Mouse (Mus musculus) lung, adult 2 months (tissue): Measurements from ENCODE around the gene Stox2. TPM values are rescaled to one million over a fixed set of nuclear protein-coding genes. Genes with fewer than 3 reads are reported as not detected.

Experiments used
- DNase-seq: peaks from one replicate; pipeline ENCODE4 v3.0.0; 2022
- H3K4me1 ChIP-seq: fragments of 200-500 bp; 2 replicates; pipeline ENCODE4 v1.6.1; 2011; ENCODE audit warnings: low read length; ENCODE audit not compliant: control insufficient read depth, insufficient read depth
- H3K4me3 ChIP-seq: fragments of 200-500 bp; replicated peaks from 2 replicates; pipeline ENCODE3; 2011; ENCODE audit warnings: low read depth, mild to moderate bottlenecking, control low read depth, low read length; ENCODE audit errors: extremely low read depth
- CTCF ChIP-seq: fragments of 200-500 bp; IDR thresholded peaks from 2 replicates; pipeline ENCODE4 v1.5.1; 2011; ENCODE audit warnings: mild to moderate bottlenecking, low read length, control low read depth; ENCODE audit not compliant: insufficient read depth
- POLR2A ChIP-seq: fragments of 200-500 bp; IDR thresholded peaks from 2 replicates; pipeline ENCODE4 v1.6.1; 2011; ENCODE audit warnings: low read depth, mild to moderate bottlenecking, control low read depth, low read length, borderline replicate concordance; ENCODE audit errors: extremely low read depth
- whole genome bisulfite sequencing: fragments of 180-500 bp; shearing (Covaris S2); methylation state at CpG from one replicate; pipeline ENCODE4 v1.1.7; 2018; 5-methylcytosine and 5-hydroxymethylcytosine counted together
- polyA plus RNA-seq: library from polyadenylated mRNA; depleted of rRNA; stranded (reverse); fragments of >200 nt; gene quantifications from 2 replicates; pipeline ENCODE4 v1.2.3, GENCODE M21; 2012

Stox2 gene
- polyA plus RNA-seq, 1 experiment = 3.8 TPM

DNA sequence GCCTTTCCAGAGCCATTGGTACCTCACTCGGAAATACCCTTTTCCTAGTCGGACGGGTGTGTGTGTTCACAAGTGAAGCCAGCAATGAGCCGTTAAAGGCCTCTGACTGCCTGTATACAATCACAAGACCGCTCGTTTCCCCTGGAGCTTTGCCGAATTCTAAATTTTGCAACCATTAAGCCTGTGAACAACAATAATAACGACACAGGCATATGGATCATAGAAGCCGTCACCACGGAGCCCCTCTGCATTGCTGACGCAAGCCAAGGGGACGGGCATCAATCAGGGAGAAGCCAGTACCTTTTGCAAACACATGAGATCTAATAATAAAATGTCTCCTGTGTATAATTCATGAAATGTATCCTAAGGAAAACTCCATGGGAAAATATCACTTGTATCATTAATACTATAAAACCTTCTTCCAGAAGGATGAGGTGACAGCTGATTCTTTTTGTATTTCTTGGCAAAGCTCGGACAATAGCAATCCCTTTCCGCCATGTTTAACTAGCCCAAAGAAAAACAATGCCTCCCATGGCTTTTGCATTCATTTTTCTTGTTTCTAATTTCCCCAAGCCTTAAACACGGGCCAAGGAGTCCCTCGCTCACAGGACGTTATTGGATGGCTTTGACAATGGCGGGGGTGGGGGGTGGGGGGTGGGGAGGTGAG lies 265.0 kb downstream of the Stox2 start:
- 71% methylated on average over 18 of the region's 18 CpGs for WGBS
- H3K4me3 ChIP-seq = no peak overlapping the region
- no peak for TF ChIP-seq CTCF
- TF ChIP-seq POLR2A = no peak
- no peak for DNase-seq
- H3K4me1 ChIP-seq = no peaks in the 10 kb centered on the region

DNA sequence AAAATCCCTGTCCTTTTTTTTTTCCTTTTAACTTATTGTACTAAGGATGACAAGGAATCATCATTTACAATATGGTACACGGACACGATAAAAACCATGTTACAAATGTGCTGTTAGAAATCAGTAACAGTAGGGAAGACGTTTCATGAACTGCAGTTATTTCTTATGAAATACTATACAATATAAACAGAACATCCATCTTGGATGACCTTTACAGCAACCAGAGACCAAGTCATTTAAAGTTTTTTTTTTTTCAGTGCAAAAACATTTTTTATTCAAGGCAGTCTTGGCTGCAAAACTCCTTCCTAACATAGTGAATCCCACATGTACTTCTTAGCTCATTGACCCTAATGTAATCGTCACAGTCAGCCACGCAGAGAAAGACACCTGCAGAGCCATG lies 266.0 kb downstream of the Stox2 start:
- H3K4me1 ChIP-seq = no peaks in the 10 kb centered on the region
- 71% methylated on average over 5 of the region's 5 CpGs for WGBS
- no peak overlapping the region for H3K4me3 ChIP-seq
- TF ChIP-seq POLR2A (no peak), CTCF (no peak)
- DNase-seq = no peak

DNA sequence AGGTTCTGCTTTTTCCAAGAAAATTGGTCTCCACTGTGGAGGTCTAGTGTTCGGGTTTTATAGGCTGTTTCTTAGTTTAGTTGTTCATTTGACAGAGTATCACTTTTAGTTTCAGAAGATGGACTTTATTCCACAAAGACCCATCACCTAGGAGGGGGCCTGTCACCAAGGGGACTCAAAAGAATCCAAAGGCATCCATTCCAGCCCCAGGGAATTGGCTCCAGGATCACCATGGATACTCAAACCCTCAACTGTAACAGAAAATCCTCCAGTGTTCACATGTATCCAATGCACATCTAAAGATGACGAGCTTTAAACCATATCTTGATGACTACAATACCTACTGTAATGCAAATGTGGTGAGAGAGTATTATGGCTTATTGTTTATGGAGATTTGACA lies 267.4 kb downstream of the Stox2 start:
- no peaks in the 10 kb centered on the region for H3K4me1 ChIP-seq
- no peak for DNase-seq
- H3K4me3 ChIP-seq = no peak overlapping the region
- 93% methylated on average over 2 of the region's 2 CpGs for WGBS
- no peak for TF ChIP-seq POLR2A

DNA sequence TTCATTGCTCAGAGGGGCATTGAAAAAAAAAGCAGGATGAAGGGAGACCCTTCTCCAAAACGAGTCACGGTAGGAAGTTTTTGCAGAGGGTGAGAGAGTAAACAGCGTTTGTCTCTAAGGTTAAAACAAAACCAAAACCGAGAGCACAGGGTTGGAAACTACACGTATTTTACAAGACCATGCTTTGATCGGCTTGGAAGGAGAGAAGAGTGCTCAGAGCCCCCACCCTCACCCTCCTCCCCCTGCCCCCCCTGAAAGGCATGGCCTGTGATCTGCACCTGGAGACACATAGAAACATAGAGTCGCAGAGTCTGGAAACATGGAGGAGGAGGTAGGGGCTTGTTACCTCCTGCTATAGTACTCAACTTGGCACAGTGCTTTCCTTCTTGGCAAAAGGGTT lies 272.3 kb downstream of the Stox2 start:
- 56% methylated on average over 7 of the region's 7 CpGs for WGBS
- no peaks in the 10 kb centered on the region for H3K4me1 ChIP-seq
- no peak for DNase-seq
- TF ChIP-seq POLR2A = no peak
- TF ChIP-seq CTCF = no peak
- H3K4me3 ChIP-seq = no peak overlapping the region

DNA sequence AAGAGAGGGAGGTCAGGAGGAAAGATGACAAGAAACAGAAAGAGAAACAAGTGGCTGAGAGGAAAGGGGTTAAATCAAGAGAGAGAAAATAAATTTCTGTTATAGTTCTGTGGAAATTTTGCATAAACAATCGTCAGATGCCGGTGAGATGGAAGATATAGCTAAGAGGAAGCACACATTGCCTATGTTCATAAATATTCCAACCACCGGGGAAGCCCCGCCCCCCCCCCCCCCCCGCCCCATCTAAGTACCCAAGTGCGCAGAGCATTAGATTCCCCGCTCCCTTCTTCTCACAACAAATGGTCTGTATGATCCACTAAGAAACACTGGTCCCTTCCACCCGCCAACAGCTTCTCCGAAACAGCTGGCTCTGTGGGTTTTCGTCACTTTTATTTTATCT lies 273.3 kb downstream of the Stox2 start:
- TF ChIP-seq POLR2A (no peak), CTCF (no peak)
- 59% methylated on average over 10 of the region's 10 CpGs for WGBS
- Histone ChIP-seq H3K4me3 (no peak overlapping the region), H3K4me1 (no peaks in the 10 kb centered on the region)
- no peak for DNase-seq

DNA sequence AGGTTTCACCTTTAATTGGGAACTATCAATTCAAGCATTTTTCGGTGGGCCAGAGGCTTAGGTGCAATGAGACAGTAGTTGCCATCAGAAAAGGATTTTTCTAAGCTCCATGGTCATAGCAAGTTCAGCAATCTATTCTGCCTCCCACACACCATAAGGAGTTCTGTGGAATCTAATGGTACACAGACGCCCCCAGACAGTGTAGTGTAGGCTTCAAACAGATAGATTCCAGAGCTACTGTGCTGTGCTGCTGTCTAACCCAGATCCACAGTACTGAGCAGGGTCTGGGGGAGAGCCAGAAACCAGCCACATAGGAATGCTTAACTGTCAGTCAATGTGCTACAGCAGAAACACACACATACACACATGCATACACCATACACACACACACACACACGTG lies 285.5 kb downstream of the Stox2 start:
- WGBS = 83% methylated on average over 3 of the region's 3 CpGs

DNA sequence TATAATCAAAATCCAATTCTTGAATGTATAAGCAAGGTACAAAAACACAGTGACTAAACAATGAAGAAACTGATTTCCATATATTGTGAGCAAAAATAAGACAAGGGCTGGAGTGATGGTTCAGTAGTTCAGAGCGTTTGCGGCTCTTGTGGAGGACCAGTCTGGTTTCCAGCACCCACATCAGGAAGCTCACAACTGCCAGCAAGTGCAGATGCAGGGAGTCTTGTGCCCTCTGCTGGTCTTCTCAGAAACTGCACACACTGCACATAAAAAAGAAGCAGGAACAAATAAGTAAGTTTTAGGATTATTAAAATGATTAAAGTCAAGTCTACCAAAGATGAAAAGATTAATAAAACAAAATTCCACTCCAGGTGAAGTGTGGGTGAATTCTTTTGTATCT lies 291.6 kb downstream of the Stox2 start:
- H3K4me1 ChIP-seq = no peaks in the 10 kb centered on the region
- no peak overlapping the region for H3K4me3 ChIP-seq
- no peak for DNase-seq
- TF ChIP-seq POLR2A (no peak), CTCF (0 out of 2 replicates have a peak, but pooled peaks have one; percentile 13)
- WGBS = 96% methylated on average over 2 of the region's 2 CpGs

More for the DNA sequence above, 285.5 kb downstream of the Stox2 start:
- H3K4me1 ChIP-seq = no peaks in the 10 kb centered on the region
- no peak overlapping the region for H3K4me3 ChIP-seq
- DNase-seq = no peak
- TF ChIP-seq CTCF = no peak
- TF ChIP-seq POLR2A = no peak

DNA sequence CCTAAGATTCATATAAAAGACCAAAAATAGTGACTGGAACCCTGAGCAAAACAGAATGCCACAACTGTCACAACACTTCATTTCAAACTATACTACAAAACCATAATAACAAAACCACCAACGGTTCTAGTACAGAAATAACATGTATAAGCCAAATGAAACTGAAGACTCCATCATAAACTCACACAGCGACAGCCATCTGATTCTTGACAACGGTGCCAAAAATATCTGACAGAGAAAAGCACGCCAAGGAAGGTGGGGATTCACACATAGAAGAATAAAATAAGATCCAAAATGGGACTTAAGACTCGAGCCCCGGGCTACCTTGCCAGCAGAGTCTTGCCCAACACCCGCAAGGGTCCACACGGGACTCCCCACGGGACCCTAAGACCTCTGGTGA lies 300.9 kb downstream of the Stox2 start:
- Histone ChIP-seq H3K4me3 (no peak overlapping the region), H3K4me1 (no peaks in the 10 kb centered on the region)
- no peak for TF ChIP-seq CTCF
- TF ChIP-seq POLR2A = no peak
- WGBS = 93% methylated on average over 9 of the region's 9 CpGs
- DNase-seq = no peak

DNA sequence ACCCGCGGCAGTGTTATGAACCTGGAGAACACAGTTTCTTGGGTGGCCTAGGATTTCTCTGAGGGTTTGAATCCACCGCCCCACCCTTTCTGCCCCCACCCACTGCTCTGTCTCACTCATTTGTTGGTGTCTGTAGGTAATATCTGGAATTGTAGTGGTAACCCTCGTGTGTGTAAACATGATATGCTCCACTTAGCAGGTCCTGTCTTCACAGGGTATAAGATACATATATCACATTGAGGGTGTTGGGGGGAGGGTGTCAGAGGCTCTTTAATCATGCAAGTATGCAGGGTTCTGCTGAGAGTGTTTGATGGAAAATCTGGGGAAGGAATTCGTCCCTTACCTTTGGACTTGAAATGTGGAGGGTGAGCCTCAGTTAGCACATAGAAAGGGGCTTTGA lies 310.1 kb downstream of the Stox2 start:
- peaks cover 3% of the 10 kb centered on the region; the same call in 1 of the 2 replicates for H3K4me1 ChIP-seq
- H3K4me3 ChIP-seq = no peak overlapping the region
- WGBS = 38% methylated on average over 5 of the region's 5 CpGs

DNA sequence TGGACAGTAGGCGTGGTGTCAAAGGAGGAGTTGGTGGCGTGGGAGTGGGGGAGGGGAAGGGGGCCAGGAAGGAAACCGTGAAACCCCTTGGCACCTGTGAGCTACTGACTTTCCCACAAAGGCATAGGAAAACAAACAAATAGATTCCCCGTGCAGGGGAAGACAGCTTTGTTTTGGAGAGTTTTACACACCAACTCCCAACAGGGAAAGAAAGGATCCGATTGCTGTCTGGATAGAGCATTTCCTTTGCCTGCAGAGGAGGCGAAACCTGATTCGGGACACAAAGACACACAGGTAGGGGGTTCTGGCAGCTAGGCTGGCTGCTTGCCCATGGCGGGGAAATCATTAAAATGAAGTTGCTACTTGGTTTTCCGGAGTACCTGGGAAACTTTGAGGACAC lies 310.6 kb downstream of the Stox2 start:
- H3K4me3 ChIP-seq = no peak overlapping the region
- WGBS = 7% methylated on average over 9 of the region's 9 CpGs

More for the DNA sequence above, 310.1 kb downstream of the Stox2 start:
- TF ChIP-seq CTCF (no peak), POLR2A (no peak)
- no peak for DNase-seq

DNA sequence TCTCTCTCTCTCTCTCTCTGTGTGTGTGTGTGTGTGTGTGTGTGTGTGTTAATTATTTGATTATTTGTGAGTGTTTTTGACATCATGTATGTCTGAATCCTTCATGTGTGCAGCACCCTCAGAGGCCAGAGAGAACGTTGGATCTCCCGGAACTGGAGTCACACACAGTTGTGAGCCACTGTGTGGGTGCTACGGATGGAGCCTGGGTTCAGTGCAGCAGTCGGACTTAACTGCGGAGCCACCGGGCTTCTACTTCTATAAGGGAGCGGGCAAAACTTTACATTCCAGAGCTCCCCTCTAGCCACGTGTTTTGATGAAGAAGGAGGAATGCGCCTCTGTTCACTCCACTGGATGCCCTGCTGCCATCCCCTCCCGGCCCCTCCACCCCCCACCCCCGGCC lies 311.4 kb downstream of the Stox2 start:
- no peak for DNase-seq
- Histone ChIP-seq H3K4me3 (no peak overlapping the region), H3K4me1 (peaks cover 3% of the 10 kb centered on the region; the same call in 1 of the 2 replicates)
- WGBS = 56% methylated on average over 11 of the region's 11 CpGs
- TF ChIP-seq POLR2A = no peak
- TF ChIP-seq CTCF = no peak

More for the DNA sequence above, 310.6 kb downstream of the Stox2 start:
- TF ChIP-seq POLR2A = no peak
- DNase-seq = peak; percentile 14
- peaks cover 3% of the 10 kb centered on the region; the same call in 1 of the 2 replicates for H3K4me1 ChIP-seq
